Mouse (Mus musculus) ES-E14 (cell line): ENCODE results near the gene Gm21985. TPM values are rescaled to one million over a fixed set of nuclear protein-coding genes. Genes with fewer than 3 reads are reported as not detected.

Experiments
- DNase-seq: peaks from one replicate; pipeline ENCODE4 v3.0.0-alpha.2; 2013; ENCODE audit warnings: low read depth, low spot score
- H3K27ac ChIP-seq: 2 replicates; pipeline ENCODE4 v1.5.1; 2012; ENCODE audit warnings: low read depth, mild to moderate bottlenecking, low read length, moderate library complexity, mixed read lengths; ENCODE audit not compliant: poor library complexity, insufficient read depth, severe bottlenecking
- H3K36me3 ChIP-seq: 2 replicates; pipeline ENCODE4 v1.6.1; 2012; ENCODE audit warnings: mild to moderate bottlenecking, low read length, moderate library complexity, mixed read lengths; ENCODE audit not compliant: control insufficient read depth, poor library complexity, insufficient read depth, severe bottlenecking
- H3K4me1 ChIP-seq, 2 experiments: fragments of 150-350 bp in 1 of 2; sonication (generic) in 1 of 2; 2 replicates each; pipeline ENCODE4 v1.6.1; 2012; ENCODE audit warnings: low read length in 2 of 2, mild to moderate bottlenecking in 1 of 2, mixed read lengths in 1 of 2; ENCODE audit not compliant: control insufficient read depth in 2 of 2, insufficient read depth in 2 of 2, poor library complexity in 1 of 2
- H3K4me3 ChIP-seq, 2 experiments: fragments of 150-350 bp in 1 of 2; sonication (generic) in 1 of 2; 2 replicates each; pipeline ENCODE4 v1.5.1; 2012; ENCODE audit warnings: low read length in 2 of 2, low read depth in 1 of 2, mild to moderate bottlenecking in 1 of 2, mixed read lengths in 1 of 2; ENCODE audit not compliant: insufficient read depth in 1 of 2, poor library complexity in 1 of 2, severe bottlenecking in 1 of 2
- H3K9ac ChIP-seq: 2 replicates; pipeline ENCODE4 v1.6.1; 2012; ENCODE audit warnings: low read depth, mild to moderate bottlenecking, low read length, mixed read lengths; ENCODE audit not compliant: poor library complexity, insufficient read depth, severe bottlenecking
- H3K9me3 ChIP-seq: fragments of 150-350 bp; sonication (generic); 2 replicates; pipeline ENCODE4 v1.6.1; 2012; ENCODE audit warnings: low read depth, mild to moderate bottlenecking, low read length; ENCODE audit not compliant: control insufficient read depth, insufficient read depth
- CHD2 ChIP-seq: IDR thresholded peaks from 2 replicates; pipeline ENCODE4 v1.6.1; 2014; ENCODE audit warnings: mild to moderate bottlenecking, low read depth, low read length, inconsistent platforms
- HCFC1 ChIP-seq: IDR thresholded peaks from 2 replicates; pipeline ENCODE4 v1.6.1; 2012; ENCODE audit warnings: low read length, inconsistent platforms, borderline replicate concordance; ENCODE audit not compliant: insufficient read depth
- MAFK ChIP-seq: IDR thresholded peaks from 2 replicates; pipeline ENCODE4 v1.6.1; 2014; ENCODE audit warnings: mild to moderate bottlenecking, low read depth, low read length, inconsistent platforms; ENCODE audit not compliant: insufficient read depth
- ZC3H11A ChIP-seq: IDR thresholded peaks from 2 replicates; pipeline ENCODE4 v1.6.1; 2012; ENCODE audit warnings: low read depth, mild to moderate bottlenecking, inconsistent platforms, low read length, borderline replicate concordance
- ZNF384 ChIP-seq: IDR thresholded peaks from 2 replicates; pipeline ENCODE4 v1.6.1; 2012; ENCODE audit warnings: low read depth, low read length, inconsistent platforms
- in situ Hi-C, 2 experiments: fragments of 600-800 bp; cut with MboI; formaldehyde crosslinking; loops; one replicate each; pipeline ENCODE4 v1.15.1; 2025; ENCODE audit warnings: low sequenced_read_pairs in 2 of 2, inconsistent platforms in 1 of 2; ENCODE audit not compliant: unreplicated experiment in 2 of 2
- total RNA-seq: library from RNA; depleted of rRNA; stranded (reverse); fragments of 300-350 nt; gene quantifications from 2 replicates; pipeline ENCODE4 v1.2.3, GENCODE M21; 2012

Gm21985 gene
- total RNA-seq, 1 experiment: 0.98 TPM

- no peaks in the 10 kb centered on the region for H3K36me3 ChIP-seq
These were observed 42.6 kb downstream of the Gm21985 start for GRCm38 (mm10) chr2:112308671-112309070.

GRCm38 (mm10) chr2:112309161-112309600 is 43.1 kb downstream of the Gm21985 start:
- no peak overlapping the region for H3K27ac ChIP-seq
- no peaks in the 10 kb centered on the region for H3K4me1 ChIP-seq
- TF ChIP-seq MAFK (no peak), CHD2 (no peak)
- in situ Hi-C loops: no loop called here
- H3K9me3 ChIP-seq: no peaks in the 10 kb centered on the region
- no peak for DNase-seq
- H3K4me3 ChIP-seq: no peak overlapping the region
- no peaks in the 10 kb centered on the region for H3K36me3 ChIP-seq
- H3K9ac ChIP-seq: no peak overlapping the region

More at GRCm38 (mm10) chr2:112308671-112309070, 42.6 kb downstream of the Gm21985 start:
- H3K9me3 ChIP-seq: no peaks in the 10 kb centered on the region
- no peak for TF ChIP-seq CHD2
- TF ChIP-seq ZNF384: no peak
- no peak for TF ChIP-seq ZC3H11A
- TF ChIP-seq HCFC1: no peak
- TF ChIP-seq MAFK: no peak
- no peak overlapping the region for H3K4me3 ChIP-seq
- no peaks in the 10 kb centered on the region for H3K4me1 ChIP-seq
- H3K9ac ChIP-seq: no peak overlapping the region
- DNase-seq: no peak
- no peak overlapping the region for H3K27ac ChIP-seq
- in situ Hi-C loops: no loop called here

GRCm38 (mm10) chr2:112315638-112316037 is 49.5 kb downstream of the Gm21985 start:
- Histone ChIP-seq H3K9me3 (no peaks in the 10 kb centered on the region), H3K27ac (no peak overlapping the region), H3K9ac (no peak overlapping the region), H3K4me1 (no peaks in the 10 kb centered on the region), H3K4me3 (no peak overlapping the region), H3K36me3 (no peaks in the 10 kb centered on the region)
- in situ Hi-C loops: no loop called here
- TF ChIP-seq MAFK: no peak
- TF ChIP-seq ZNF384: no peak
- DNase-seq: no peak

GRCm38 (mm10) chr2:112318227-112318626 is 52.1 kb downstream of the Gm21985 start:
- in situ Hi-C loops: no loop called here
- H3K27ac ChIP-seq: no peak overlapping the region
- H3K4me3 ChIP-seq: no peak overlapping the region
- no peak for TF ChIP-seq HCFC1
- TF ChIP-seq ZC3H11A: no peak
- no peak for TF ChIP-seq MAFK
- no peak for TF ChIP-seq CHD2
- TF ChIP-seq ZNF384: no peak
- no peaks in the 10 kb centered on the region for H3K4me1 ChIP-seq
- no peaks in the 10 kb centered on the region for H3K9me3 ChIP-seq
- H3K36me3 ChIP-seq: no peaks in the 10 kb centered on the region
- DNase-seq: no peak
- no peak overlapping the region for H3K9ac ChIP-seq

- in situ Hi-C loops: no loop called here
- Histone ChIP-seq H3K36me3 (no peaks in the 10 kb centered on the region), H3K4me1 (no peaks in the 10 kb centered on the region), H3K9ac (no peak overlapping the region), H3K4me3 (no peak overlapping the region), H3K27ac (no peak overlapping the region), H3K9me3 (no peaks in the 10 kb centered on the region)
- no peak for DNase-seq
- no peak for TF ChIP-seq MAFK
- no peak for TF ChIP-seq CHD2
- TF ChIP-seq ZC3H11A: no peak
- TF ChIP-seq HCFC1: no peak
- TF ChIP-seq ZNF384: no peak
These were observed 52.8 kb downstream of the Gm21985 start for GRCm38 (mm10) chr2:112318905-112319304.
